Mouse (Mus musculus) c-Kit-positive CD71-positive TER-119-positive erythroid progenitor cells, embryonic 14.5 days (primary cell): ENCODE data around the gene Draxin.

Source experiments
- DNase-seq: peaks from one replicate; pipeline ENCODE4 v3.0.0-alpha.2; 2013; ENCODE audit warnings: low spot score

The Draxin gene

DNA sequence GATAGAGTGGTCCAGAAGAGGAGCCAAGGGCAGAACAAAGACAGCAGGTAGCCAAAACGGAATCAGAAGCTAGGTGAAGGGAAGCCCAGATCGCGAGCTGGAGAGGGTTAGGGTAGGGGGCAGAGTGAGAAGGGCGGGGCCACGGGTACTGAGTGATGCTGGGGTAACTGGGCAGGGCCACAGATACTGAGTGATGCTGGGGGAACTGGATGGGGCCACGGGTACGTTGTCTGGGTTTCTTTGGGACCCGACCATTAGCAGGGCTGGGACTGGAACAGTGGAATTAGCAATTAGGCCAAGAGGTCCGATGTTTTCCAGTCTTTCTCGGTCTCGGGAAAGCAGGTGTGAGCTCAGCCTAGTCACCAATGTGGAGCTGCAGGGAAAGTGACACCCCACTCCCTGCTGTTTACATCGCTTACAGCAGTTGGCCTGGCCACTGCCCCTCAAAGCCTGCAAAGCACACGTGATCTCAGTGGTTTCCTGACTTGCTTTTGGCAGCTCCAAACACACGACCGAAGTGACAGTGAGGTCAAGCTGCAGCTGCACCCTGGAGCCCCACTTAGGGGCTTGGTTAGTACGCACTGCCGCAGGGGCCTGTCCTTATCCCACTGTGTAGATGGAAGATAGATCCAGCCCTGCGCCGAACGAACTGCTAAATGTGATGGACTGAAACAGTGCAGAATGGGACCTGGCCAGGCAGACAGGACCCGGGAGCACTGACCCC lies 47.2 kb downstream of the Draxin start:
- DNase-seq, result peak; percentile 23

DNA sequence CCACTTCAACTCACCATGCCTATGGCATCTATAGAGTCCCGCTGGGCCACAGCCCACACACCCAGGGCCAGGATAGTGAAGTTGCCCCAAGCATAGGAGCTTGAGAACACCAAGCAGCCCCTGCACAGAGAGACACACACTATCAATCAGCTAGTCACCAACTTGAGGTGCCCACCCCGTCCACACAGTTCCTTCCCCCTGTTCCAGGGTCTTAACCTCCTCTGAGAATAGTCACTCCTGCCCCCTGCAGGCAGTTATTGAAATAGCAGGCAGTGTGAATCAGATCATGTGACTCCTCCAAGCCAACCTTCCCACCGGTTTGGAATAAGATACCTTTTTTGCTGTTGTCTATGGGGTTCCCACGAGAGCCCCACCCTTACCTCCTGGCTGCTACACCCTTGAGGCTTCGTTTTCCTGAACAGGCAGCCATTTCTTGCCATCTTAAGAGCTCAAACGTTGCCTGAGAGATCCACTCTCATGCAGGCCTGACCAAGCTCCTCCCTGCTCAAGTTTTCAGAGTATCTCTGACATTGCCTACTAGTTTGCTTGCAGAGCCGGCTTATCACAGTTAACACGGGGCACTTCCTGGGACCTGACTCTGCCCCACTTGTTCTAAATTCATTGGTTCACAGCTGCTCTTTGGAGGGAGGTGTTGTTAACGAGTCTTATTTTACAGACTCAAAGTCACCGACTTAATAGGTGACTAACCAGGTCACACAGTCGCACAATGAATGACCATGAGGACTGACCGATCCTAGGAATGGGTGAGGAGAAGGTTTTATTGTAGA lies 48.0 kb downstream of the Draxin start:
- peak; percentile 74 for DNase-seq

DNA sequence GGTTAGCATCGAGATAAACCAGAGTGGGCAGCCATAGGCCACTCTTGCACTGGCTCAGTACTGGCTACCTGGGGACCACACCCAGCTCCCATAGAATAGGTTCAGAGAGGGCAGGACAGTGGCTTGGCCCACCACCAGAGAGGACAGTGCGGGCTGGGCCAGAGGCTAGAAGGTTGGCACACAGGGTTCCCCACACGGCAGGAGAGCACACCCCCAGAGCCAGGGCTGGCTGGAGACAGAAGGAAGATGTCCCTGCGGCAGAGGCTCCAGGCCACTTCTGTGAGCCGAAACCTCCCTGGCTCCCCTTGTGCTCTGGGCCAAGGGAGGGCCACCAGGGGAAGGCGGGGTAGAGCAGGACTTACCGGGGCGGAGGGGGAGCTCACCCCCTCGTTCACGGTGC lies 49.3 kb downstream of the Draxin start:
- no peak for DNase-seq

DNA sequence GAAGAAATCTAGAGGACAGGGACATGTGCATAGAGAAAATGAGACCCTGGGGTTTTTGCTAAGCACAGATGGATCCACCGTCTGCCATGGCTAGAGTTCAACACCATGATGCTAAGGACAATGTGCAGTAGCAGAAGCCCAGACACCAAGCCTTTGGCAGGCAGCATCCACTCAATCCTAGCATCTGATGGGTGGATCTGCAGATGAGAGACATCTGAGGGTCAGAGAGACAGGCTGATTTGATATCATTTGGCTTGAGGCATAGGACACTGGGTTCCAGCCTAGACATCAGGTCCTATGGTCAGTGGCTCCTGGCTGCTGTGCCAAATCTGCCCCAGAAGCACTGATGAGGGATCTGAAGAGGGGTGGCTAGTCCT lies 49.9 kb downstream of the Draxin start:
- no peak for DNase-seq

DNA sequence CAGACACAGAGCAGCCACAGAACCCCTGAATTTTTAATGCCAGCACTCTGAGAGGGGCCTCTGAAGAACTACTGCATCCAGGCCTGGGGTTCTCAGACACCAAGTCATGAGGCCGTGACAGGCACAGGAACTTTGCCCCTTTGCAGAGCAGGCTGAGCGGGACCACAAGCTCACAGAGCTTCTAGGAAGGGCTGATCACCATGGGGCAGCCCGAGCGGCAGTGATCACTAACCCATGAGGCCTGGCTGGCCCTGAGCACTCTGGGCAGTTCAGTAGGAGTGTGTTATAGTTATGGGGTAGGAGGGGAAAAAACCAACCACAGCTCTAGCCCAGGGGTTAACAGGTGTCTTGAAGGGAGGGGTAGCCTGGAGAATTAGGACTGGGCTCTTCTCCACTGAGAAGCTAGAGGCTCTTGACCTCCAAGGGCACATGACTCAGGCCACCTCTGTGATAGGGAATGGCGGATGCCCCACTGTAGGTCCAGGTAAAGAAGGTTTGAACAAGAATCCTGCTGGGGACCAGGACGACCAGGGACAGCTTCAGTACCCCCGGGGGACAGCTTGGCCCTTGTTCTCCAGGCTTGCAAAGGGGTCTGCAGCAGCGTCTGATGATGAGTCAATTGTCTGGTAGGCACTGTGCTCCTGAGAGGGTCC lies 50.4 kb downstream of the Draxin start:
- DNase-seq, result no peak

DNA sequence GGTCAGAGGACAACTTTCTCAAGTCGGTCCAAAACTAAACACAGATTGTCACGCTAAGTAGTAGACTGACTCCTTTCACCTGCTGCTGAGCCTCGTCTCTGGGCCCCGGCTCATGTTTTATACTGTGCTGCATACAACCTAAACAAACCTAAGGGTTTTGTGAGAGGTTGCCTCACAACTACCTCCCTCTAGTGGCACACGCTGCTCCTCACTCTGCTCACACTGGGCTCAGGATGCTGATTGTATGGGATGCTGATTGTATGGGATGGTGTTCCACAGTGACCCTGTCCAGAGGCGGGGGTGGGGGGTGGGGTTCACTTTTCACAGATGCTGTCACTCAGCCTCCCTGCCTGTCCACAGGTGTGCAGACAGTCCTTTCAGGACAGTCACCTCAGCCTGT lies 51.3 kb downstream of the Draxin start:
- DNase-seq, result no peak

DNA sequence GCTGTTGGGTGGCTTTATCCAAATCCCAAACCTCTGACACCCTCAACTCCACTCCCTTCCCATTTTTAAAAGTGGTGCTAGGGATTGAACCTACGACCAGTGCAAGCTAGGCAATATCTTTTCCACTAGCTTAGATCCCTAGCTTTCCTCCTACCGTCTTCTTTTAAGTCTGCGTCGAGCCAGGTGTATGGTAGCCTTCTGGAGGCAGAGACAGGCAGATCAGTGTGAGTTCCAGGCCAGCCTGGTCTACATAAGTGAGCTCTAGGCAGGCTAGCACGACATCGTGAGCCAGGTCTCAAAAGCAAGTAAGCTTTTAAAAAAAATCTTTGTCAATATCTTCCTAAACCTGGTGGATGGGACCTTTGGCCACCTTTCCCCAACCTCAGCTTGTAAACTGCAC lies 54.6 kb downstream of the Draxin start:
- DNase-seq, result no peak

DNA sequence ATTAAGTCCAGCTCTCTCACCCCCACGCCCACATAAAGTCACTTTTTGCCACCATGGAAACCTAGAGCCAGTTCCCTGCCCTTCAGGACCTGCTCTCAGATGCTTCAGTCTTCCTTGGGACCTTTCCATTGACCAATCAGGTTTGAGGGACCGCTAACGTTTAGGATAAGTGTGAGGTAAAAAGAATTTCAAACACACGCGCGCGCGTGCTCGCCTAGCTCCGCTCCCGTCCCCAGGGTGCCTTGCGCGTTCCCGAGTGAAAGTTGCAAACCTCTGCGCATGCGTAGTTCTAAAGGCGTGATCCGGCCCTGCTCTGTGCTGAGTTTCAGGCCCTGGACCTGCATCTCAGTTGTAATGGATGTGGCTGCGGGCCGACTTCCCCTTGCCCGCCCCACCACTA lies 55.2 kb downstream of the Draxin start:
- peak; percentile 57 for DNase-seq

DNA sequence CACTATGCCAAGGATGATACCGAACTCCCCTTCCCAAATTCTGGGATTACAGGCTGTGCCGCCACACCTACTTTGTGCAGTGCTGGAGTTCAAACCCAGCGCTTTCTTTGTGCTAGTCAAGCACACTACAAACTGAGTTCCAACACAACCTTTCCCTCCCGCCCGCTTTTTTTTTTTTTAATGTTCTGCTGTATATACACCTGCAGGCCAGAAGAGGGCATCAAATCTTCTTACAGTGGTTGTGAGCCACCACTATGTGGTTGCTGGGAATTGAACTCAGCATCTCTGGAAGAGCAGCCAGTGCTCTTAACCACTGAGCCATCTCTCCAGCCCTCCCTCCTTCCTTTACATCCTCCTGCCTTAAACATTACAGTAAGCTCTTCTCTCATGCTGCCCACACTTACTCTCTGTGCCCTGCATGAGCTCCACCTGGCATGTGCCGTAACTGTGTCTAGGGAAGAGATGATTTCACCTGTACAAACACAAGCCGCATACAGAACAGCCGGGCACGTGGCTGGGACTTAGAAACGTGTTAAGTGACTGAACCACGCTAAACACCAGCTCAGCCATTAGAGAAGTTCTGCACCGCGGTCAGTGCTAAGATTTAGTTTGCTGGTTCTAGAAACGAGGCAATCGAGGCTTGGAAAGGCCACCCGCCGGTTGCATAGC lies 55.8 kb downstream of the Draxin start:
- DNase-seq, result peak; percentile 29

DNA sequence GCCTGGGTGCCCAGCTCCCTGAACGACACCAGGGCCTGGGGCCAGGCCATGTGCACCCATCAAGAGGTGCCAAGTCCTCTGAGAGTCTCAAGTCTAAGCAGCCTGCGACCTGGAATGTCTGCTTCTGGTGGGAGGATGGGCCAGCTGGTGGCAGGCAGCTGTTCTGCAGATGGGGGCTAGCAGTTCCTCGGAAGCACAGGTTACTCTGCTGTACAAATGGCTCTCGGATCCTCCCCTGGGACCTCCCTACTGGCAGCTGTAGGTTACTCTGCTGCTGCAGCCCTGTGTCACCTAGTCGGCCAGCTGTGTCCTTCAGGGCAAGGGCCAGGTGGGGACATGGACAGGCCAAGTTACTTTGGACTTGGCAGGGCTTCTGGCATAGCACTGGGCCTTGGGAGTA lies 59.0 kb downstream of the Draxin start:
- DNase-seq, result no peak

DNA sequence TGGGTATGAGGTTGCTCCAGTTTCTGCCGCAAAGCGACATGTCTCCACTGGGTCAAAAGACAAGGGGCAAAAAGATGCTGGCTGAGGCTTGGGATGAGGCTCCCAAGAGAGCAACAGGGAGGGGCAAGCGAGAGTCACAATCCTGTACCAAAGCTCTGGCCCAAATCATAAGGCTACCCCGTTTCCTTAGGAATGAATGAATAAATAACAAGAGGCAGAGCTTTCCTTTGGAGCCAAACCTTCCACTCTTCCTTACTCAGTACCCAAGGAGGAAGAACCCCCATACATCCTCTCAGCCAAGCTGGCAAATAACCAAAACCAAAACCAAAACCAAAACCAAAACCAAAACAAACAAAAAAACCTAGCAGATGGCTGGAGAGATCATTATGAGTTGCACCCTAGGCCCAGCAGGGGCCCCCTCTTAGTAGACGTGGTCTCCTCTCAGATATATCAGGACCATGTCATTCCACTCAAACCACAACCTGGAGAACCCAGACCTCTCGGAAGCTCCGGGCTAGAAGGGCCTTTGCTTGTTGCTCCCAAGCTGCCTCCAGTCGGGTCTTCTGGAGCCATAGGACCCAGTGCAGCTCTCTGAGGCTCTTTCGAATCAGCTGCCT lies 60.8 kb downstream of the Draxin start:
- DNase-seq, result no peak

DNA sequence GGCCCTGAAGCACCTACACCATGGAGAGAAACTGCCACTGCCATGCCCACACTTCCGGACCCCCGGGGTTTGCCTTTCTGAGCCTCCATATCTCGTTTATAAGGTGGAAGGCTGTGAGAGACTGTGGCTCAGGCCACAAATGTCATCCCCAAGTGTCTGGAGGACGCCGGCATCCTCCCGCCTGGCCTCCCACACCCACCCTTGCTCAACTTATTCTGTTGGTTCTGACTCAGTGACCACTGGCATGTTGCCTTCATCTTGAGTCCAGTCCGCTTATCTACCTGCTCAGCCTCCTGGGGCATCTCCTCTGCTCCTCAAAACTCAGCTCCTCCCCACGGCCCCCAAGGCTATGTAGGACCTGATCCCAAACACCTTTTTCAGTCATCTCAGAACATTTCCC lies 63.2 kb downstream of the Draxin start:
- DNase-seq, result no peak

DNA sequence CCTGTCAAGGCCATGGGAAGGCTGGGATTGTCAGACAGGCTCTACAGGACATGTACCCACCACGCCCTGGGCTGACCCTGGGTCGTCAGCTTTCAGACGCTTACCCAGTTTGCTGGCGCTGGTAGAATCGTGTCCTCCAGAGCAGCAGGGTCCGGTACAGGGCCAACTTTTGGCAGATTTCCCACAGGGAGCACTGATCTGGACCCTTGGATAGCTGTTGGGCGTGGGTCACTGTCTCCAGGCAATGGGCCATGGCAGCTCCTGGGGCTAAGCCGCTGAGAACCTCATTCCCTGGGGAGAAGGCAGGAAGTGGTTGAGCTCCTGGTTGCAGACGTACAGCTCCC lies 64.1 kb downstream of the Draxin start:
- no peak for DNase-seq

DNA sequence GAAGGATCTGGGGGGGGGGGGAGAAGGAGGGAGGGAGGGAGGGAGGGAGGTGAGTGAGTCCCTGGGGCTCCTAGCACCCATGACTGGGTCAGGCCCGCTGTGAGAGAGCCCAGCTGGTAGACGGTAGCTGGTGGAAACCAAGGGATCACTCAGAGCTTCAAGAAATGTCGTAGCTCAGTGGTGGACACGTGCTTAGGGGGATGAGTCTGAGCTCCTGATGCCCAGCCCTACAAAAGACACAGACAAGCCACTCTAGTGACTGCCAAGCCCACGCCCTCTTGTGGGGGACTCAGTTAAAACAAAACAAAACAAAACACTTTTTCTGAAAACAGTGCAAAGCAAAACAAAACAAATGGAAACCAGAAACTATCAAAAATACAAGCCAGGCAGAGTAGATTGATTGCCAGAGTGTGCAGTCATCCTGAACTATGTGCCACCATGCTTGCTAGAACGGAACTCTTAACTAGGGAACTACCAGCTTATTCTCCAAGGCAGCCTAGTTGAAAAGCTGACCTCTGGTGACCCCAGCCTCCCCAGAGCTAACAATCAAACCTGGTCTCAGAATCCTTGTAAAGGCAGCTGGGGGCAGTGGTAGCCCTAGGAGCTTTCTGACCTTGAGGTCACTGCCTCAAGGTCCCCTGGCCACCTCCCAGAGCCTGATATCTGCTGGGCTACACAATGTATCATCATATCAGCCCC lies 64.6 kb downstream of the Draxin start:
- DNase-seq, result no peak

DNA sequence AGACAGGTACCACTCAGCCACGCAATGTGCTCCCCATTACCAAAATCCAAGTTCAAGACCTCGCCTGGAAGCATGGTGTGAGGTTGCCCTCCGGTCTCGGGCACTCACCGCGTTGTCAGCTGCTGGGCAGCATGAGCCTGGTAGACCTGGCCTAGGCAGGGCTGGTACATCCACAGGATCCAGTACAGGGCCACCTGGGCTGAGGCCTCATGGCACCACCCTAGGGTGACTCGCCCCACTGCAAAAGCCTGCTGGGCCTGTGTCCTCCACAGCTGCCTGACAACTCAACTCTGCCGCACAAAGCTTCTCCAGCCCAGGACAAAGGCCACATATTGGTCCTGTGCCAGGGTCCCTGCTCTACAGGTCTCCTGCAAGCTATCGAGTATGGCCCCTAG lies 69.4 kb downstream of the Draxin start:
- no peak for DNase-seq

DNA sequence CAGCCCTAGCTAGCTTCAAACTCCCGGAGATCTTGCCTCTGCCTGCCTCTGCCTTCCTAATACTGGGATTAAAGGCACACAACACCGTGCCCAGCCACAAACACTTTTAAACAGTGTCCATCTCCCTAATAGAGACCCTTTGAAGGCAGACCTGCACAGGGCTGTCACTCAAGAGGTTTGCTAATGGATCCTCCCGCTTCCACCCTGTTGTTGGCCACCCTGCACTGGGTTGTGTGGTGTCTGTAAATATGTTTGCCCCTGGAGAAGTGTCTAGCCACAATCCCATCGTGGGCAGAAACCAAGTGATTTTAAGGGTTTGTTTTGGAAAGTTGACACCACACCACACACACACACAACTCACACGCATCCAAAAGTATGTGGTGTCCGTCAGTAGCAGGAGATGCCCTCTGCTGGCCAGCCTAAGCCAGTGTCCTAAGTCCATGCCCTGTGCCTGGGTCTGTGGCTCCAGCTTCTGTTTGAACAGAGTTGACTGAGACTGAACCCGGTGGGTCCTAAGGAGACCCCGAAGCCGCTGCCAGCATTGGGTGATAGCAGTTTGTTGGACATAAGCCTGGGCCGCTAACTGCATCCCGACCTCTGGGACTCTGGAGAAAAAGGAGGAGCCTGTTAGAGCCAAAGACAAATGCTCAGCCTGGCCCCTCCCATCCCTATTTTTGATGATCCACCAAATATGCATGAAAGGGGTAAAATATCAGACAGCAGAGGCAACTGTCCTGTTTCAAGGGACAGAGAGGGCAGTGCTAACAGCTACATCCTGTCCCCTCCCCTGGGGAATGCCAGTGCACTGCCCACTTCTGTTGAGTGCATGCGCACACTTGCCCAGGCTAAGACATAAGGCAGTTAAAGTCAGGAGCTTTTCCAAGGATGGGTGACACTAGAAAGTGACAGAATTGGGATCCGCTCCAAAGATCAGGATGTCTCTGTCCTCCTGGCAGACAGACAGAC lies 70.1 kb downstream of the Draxin start:
- no peak for DNase-seq

DNA sequence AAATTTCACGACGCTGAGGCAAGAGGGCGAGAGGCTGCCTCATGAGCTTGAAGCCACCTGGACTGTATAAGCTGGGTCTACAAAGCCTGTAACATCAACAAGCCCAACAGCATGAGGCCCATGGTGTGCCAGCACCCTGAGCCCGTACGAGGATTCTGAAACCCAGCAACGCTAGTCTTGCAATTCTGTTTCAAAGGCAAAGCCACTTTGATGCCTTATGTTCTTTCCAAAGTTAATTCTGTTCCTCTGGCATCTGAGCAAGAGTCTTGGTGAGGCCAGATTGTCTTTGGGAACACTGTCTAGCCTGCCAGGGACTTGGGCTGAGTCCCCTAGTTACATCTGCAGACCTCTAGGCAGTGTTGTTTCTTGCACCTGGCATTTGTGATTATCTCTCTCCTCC lies 71.5 kb downstream of the Draxin start:
- DNase-seq, result no peak

DNA sequence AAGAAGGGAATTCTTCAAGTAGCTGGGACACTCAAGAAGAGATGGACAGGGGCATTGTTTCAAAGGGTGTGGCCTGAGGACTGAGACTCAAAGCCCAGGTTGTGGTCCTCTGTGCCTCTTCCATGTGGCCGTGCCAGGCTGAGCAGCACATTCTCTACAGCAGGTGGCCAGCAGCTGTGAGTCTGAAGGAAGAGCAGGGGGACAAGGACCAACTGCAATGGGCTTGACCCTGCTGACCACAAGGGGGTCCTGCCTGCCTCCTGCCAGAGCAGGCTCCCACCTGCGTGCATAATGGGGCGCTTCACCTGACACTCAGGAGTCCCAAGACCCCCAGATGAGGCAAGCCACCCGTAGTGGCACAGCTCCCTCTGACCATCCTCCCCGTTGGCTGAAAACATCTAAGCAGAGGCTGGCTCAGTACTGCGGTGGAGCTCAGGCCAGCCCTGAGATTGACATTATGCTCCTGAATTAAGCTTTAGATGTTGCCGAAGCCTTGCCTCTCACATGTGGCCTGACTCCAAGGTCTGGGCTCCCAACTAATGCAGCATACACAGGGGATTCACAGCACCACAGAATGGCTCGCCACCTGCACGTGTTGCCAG lies 72.2 kb downstream of the Draxin start:
- DNase-seq, result no peak

DNA sequence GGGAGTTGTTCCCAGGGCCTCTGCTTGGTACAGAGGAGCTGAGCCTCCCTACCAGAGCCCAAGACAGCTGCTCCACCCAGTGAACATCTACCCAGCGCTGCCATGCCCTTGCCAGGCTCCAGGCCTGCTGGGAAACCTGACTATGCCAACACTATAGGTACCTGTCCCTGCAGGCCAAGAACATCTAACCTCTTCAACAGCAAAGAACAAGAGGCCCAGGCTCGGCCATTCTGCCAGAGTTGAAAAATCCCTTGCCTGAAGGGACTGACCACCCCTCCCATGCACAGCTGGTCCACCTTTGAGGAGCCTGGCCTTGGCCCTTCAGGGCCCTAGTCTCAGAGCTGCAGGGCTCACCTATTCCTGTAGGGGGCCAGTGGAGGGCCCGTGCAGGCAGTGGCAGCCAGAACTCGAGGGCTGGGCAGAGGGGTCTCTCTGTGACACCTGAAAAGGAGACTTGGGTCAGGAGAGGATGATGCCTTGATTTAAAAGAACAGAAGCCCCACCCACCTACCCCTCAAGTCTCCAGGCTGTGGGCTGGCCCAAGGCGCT lies 72.8 kb downstream of the Draxin start:
- DNase-seq, result no peak

DNA sequence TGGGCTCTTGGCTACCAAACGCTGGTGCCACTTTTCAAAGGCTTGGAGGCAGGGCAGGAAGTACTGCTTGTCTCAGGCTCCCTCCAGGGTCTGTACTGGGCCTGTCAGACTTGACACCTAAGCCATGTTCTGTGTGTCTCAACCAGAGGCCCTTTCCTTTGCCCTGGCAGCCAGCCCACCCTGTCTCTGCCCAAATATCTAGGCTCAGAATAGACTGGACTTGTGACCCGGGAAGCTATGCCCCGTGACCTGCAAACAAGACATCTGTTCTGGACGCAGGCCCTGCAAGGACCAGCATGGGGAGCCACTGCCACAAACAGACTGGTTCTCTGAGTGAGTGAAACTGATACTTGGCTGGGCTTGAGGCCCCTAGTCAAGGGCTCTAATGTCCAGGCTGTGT lies 73.7 kb downstream of the Draxin start:
- no peak for DNase-seq
